Mouse (Mus musculus) kidney, adult 2 months (tissue): ENCODE results near the gene Macrod2. TPM values are rescaled to one million over a fixed set of nuclear protein-coding genes. Genes with fewer than 3 reads are reported as not detected.

Experiments used
- DNase-seq: peaks from one replicate; pipeline ENCODE4 v3.0.0; 2021
- H3K27ac ChIP-seq: fragments of 200-500 bp; 2 replicates; pipeline ENCODE4 v1.5.1; 2012; ENCODE audit warnings: low read depth, low read length, control low read depth, inconsistent platforms; ENCODE audit not compliant: insufficient read depth
- H3K27me3 ChIP-seq: fragments of 200-500 bp; replicated peaks from 2 replicates; pipeline ENCODE4 v1.6.1; 2012; ENCODE audit warnings: mild to moderate bottlenecking, moderate library complexity, low read length, inconsistent platforms; ENCODE audit not compliant: control insufficient read depth, insufficient read depth
- H3K36me3 ChIP-seq: fragments of 200-500 bp; 2 replicates; pipeline ENCODE4 v1.6.1; 2012; ENCODE audit warnings: mild to moderate bottlenecking, moderate library complexity, low read length, inconsistent platforms; ENCODE audit not compliant: control insufficient read depth, insufficient read depth
- H3K4me1 ChIP-seq: fragments of 200-500 bp; 2 replicates; pipeline ENCODE4 v1.6.1; 2011; ENCODE audit warnings: low read length; ENCODE audit not compliant: control insufficient read depth, insufficient read depth
- H3K4me3 ChIP-seq: fragments of 200-500 bp; 2 replicates; pipeline ENCODE4 v1.5.1; 2011; ENCODE audit warnings: mild to moderate bottlenecking, low read depth, low read length, control low read depth; ENCODE audit not compliant: insufficient read depth
- CTCF ChIP-seq: fragments of 200-500 bp; conservative IDR thresholded peaks from 2 replicates; pipeline ENCODE4 v1.5.1; 2011; ENCODE audit warnings: low read depth, mild to moderate bottlenecking, control low read depth, low read length, moderate library complexity, mixed read lengths; ENCODE audit not compliant: insufficient read depth, insufficient read length
- POLR2A ChIP-seq: fragments of 200-500 bp; IDR thresholded peaks from one replicate; pipeline ENCODE4 v1.6.1; 2011; ENCODE audit warnings: low read depth, low read length, control low read depth
- WGBS: fragments of 180-500 bp; shearing (Covaris S2); methylation state at CpG from one replicate; pipeline ENCODE4 v1.1.7; 2018; 5-methylcytosine and 5-hydroxymethylcytosine counted together
- polyA plus RNA-seq: library from polyadenylated mRNA; depleted of rRNA; stranded (reverse); fragments of >200 nt; gene quantifications from 2 replicates; pipeline ENCODE4 v1.2.3, GENCODE M21; 2012

Gene Macrod2
- polyA plus RNA-seq, 1 experiment, result 9.8 TPM

GRCm38 (mm10) chr2:142329761-142330160, 1934.7 kb downstream of the Macrod2 start:
- no peaks in the 10 kb centered on the region for H3K4me1 ChIP-seq
- 58% methylated on average over 7 of the region's 7 CpGs for WGBS
- TF ChIP-seq CTCF (no peak), POLR2A (no peak)
- no peak overlapping the region for H3K27ac ChIP-seq
- DNase-seq, result no peak
- H3K4me3 ChIP-seq, result no peak overlapping the region
- H3K27me3 ChIP-seq, result no peaks in the 10 kb centered on the region
- H3K36me3 ChIP-seq, result no peaks in the 10 kb centered on the region

- DNase-seq, result no peak
- TF ChIP-seq CTCF (no peak), POLR2A (no peak)
- H3K4me3 ChIP-seq, result no peak overlapping the region
Measured at GRCm38 (mm10) chr2:142334441-142335102, 1939.5 kb downstream of the Macrod2 start.

GRCm38 (mm10) chr2:142335103-142335999, 1940.2 kb downstream of the Macrod2 start:
- no peak overlapping the region for H3K4me3 ChIP-seq
- TF ChIP-seq CTCF (no peak), POLR2A (no peak)
- 58% methylated on average over 10 of the region's 10 CpGs for WGBS
- no peak for DNase-seq
- no peaks in the 10 kb centered on the region for H3K4me1 ChIP-seq
- H3K36me3 ChIP-seq, result no peaks in the 10 kb centered on the region
- no peak overlapping the region for H3K27ac ChIP-seq
- no peaks in the 10 kb centered on the region for H3K27me3 ChIP-seq

More at GRCm38 (mm10) chr2:142334441-142335102, 1939.5 kb downstream of the Macrod2 start:
- Histone ChIP-seq H3K27ac (no peak overlapping the region), H3K4me1 (no peaks in the 10 kb centered on the region), H3K27me3 (no peaks in the 10 kb centered on the region), H3K36me3 (no peaks in the 10 kb centered on the region)
- WGBS, result 33% methylated on average over 7 of the region's 7 CpGs

- H3K27ac ChIP-seq, result no peak overlapping the region
- no peaks in the 10 kb centered on the region for H3K36me3 ChIP-seq
- 56% methylated on average over 1 of the region's 2 CpGs for WGBS
- no peaks in the 10 kb centered on the region for H3K4me1 ChIP-seq
- H3K27me3 ChIP-seq, result no peaks in the 10 kb centered on the region
- TF ChIP-seq CTCF, result no peak
- TF ChIP-seq POLR2A, result no peak
- no peak for DNase-seq
- no peak overlapping the region for H3K4me3 ChIP-seq
Measured at GRCm38 (mm10) chr2:142344021-142344420, 1948.9 kb downstream of the Macrod2 start.

GRCm38 (mm10) chr2:142344758-142345157, 1949.6 kb downstream of the Macrod2 start:
- no peak overlapping the region for H3K4me3 ChIP-seq
- 98% methylated on average over 2 of the region's 2 CpGs for WGBS
- H3K27ac ChIP-seq, result no peak overlapping the region
- no peaks in the 10 kb centered on the region for H3K4me1 ChIP-seq
- H3K36me3 ChIP-seq, result no peaks in the 10 kb centered on the region
- TF ChIP-seq POLR2A, result no peak
- no peak for TF ChIP-seq CTCF
- no peak for DNase-seq
- H3K27me3 ChIP-seq, result no peaks in the 10 kb centered on the region

- Histone ChIP-seq H3K36me3 (no peaks in the 10 kb centered on the region), H3K27me3 (no peaks in the 10 kb centered on the region), H3K27ac (no peak overlapping the region), H3K4me1 (no peaks in the 10 kb centered on the region), H3K4me3 (no peak overlapping the region)
- no peak for DNase-seq
- TF ChIP-seq POLR2A, result no peak
- TF ChIP-seq CTCF, result no peak
Measured at GRCm38 (mm10) chr2:142349805-142350204, 1954.7 kb downstream of the Macrod2 start.

- DNase-seq, result no peak
- no peak for TF ChIP-seq CTCF
- TF ChIP-seq POLR2A, result no peak
- Histone ChIP-seq H3K4me1 (no peaks in the 10 kb centered on the region), H3K27me3 (no peaks in the 10 kb centered on the region), H3K27ac (no peak overlapping the region), H3K36me3 (no peaks in the 10 kb centered on the region), H3K4me3 (no peak overlapping the region)
- WGBS, result 26% methylated on average over 5 of the region's 5 CpGs
Measured at GRCm38 (mm10) chr2:142362888-142363287, 1967.8 kb downstream of the Macrod2 start.
